Mouse (Mus musculus) intestine, embryonic 15.5 days (tissue): ENCODE results near the gene Fgf23. TPM values are rescaled to one million over a fixed set of nuclear protein-coding genes. Genes with fewer than 3 reads are reported as not detected.
A peak's percentile ranks its signal among the peaks of the same experiment; 100 is the strongest.

Source experiments
- ATAC-seq: fragments of 200-750 bp; cut with Nextera tagmentation; 2 replicates; pipeline ENCODE4 v1.8.0; 2017; ENCODE audit warnings: moderate TSS enrichment, moderate library complexity
- H3K27ac ChIP-seq: fragments of 300-500 bp; sonication (generic); 2 replicates; pipeline ENCODE4 v1.5.1; 2015; ENCODE audit warnings: mild to moderate bottlenecking, inconsistent platforms
- H3K27me3 ChIP-seq: fragments of 300-500 bp; sonication (generic); replicated peaks from 2 replicates; pipeline ENCODE4 v1.6.1; 2015; ENCODE audit warnings: inconsistent platforms
- H3K36me3 ChIP-seq: fragments of 300-500 bp; sonication (generic); 2 replicates; pipeline ENCODE4 v1.6.1; 2015; ENCODE audit warnings: inconsistent platforms
- H3K4me1 ChIP-seq: fragments of 300-500 bp; sonication (generic); replicated peaks from 2 replicates; pipeline ENCODE4 v1.6.1; 2015; ENCODE audit warnings: inconsistent platforms
- H3K4me2 ChIP-seq: fragments of 300-500 bp; sonication (generic); replicated peaks from 2 replicates; pipeline ENCODE4 v1.6.1; 2015; ENCODE audit warnings: mild to moderate bottlenecking, inconsistent platforms
- H3K4me3 ChIP-seq: fragments of 300-500 bp; sonication (generic); replicated peaks from 2 replicates; pipeline ENCODE4 v1.5.1; 2015; ENCODE audit warnings: inconsistent platforms
- H3K9ac ChIP-seq: fragments of 300-500 bp; sonication (generic); 2 replicates; pipeline ENCODE4 v1.6.1; 2015; ENCODE audit warnings: inconsistent platforms
- H3K9me3 ChIP-seq: fragments of 300-500 bp; sonication (generic); 2 replicates; pipeline ENCODE4 v1.6.1; 2016; ENCODE audit warnings: inconsistent platforms
- WGBS: fragments of 180-500 bp; shearing (Covaris S2); methylation state at CpG from one replicate; pipeline ENCODE4 v1.1.7; 2015; 5-methylcytosine and 5-hydroxymethylcytosine counted together
- polyA plus RNA-seq: library from polyadenylated mRNA; unstranded; fragments of >200 nt; fragmentation: Nextera tagmentation; extraction: Ambion mirVana; gene quantifications from 2 replicates; pipeline ENCODE4 v1.2.1, GENCODE M21; 2015

The Fgf23 gene
- polyA plus RNA-seq, 1 experiment from 2014 or later, result not detected

DNA sequence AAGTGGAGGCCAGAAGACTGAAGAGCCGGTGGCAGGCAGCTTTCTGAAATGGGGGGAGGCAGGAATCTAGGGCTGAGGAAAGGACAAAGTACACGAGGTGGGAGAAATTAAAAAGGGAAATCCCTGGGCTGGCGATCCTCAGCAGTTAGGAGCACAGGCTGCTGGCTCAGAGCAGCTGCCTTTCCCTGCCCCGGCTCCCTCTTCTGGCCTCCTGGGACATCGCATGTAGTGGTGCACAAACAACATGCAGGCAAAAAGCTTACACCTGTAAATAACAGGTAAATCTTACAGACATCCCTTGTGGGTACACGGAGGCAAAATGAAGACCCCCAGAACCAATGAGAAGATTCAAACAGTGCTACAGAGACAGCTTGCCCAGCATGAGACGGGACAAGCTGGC lies 21.9 kb downstream of the Fgf23 start:
- H3K9me3 ChIP-seq, result no peaks in the 10 kb centered on the region
- H3K27me3 ChIP-seq, result no peaks in the 10 kb centered on the region
- no peak overlapping the region for H3K9ac ChIP-seq
- no peak overlapping the region for H3K4me2 ChIP-seq
- ATAC-seq, result no peak
- H3K4me1 ChIP-seq, result no peaks in the 10 kb centered on the region
- H3K36me3 ChIP-seq, result no peaks in the 10 kb centered on the region
- H3K4me3 ChIP-seq, result no peak overlapping the region
- H3K27ac ChIP-seq, result no peak overlapping the region
- WGBS, result 56% methylated on average over 7 of the region's 7 CpGs

DNA sequence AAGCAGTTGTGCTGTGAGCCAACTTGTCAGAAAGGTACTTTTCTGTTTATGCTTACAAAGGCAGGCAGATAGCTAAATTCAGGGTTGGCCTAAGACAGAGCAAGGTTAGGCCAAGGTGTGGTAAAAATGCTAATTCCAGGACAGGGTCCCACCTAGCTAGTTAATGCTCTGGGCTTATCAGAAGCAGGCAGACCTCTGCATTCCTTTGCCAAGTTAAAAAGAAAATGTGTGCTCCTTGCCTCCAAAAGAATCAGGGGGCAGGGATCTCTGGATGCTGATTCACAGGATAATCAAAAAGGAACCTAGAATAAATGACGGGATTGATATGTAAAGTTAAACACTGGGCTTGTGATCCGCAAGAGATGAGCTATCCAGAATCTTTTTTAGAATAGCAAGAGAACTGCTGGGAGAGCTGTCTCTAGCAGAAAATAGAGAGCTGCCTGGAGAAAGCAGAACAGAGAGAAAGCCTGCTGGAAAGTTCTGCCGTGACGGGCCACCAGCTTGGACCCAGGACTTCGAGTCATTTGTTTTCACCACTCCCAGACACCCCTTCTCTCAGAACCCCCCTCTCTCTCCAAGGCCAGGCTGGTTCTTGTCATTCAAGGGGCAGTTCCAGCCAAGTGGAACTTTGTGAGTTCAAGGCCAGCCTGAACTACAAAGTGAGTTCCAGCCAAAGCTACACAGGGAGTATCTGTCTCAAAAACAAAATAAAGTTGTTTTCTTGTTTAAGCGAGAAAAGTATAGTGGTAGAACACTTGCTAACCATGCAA lies 31.0 kb downstream of the Fgf23 start:
- H3K4me3 ChIP-seq, result no peak overlapping the region
- H3K27ac ChIP-seq, result no peak overlapping the region
- no peak overlapping the region for H3K9ac ChIP-seq
- H3K36me3 ChIP-seq, result no peaks in the 10 kb centered on the region
- H3K9me3 ChIP-seq, result no peaks in the 10 kb centered on the region
- 89% methylated on average over 6 of the region's 6 CpGs for WGBS
- H3K27me3 ChIP-seq, result no peaks in the 10 kb centered on the region
- no peak for ATAC-seq
- no peak overlapping the region for H3K4me2 ChIP-seq
- 0 out of 2 replicates have a peak, but pooled peaks cover 2% of the 10 kb centered on the region for H3K4me1 ChIP-seq

DNA sequence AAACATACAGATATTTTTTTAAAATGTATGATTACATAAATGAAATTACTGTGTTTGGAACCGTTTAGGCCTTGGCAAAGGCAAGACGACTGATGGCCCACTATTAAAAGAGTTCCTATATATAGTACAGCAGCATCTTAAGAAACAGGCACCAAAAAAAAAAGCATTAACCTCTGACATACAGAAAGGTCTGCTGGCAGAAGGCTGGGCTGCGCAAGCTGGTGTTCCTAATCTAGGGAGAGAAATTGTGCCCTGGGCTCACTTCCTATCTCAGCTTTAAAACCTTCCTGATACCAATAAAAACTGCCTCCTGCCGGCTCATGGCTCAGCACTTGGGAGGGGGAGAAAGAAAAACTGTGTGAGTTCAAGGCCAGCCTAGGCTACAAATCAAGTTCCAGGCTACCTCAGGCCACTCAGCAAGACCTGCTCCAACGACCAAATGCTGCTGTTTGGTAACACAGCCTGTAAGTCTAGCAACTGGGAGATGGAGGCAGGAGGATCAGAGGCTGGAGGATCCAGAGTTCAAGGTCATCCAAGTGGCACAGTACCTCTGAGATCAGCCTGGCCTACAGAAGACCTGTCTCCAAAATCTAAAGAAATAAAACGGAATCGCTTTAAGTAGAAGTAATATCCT lies 31.8 kb downstream of the Fgf23 start:
- no peak for ATAC-seq
- no peaks in the 10 kb centered on the region for H3K36me3 ChIP-seq
- 0 out of 2 replicates have a peak, but pooled peaks cover 2% of the 10 kb centered on the region for H3K4me1 ChIP-seq
- H3K27me3 ChIP-seq, result no peaks in the 10 kb centered on the region
- H3K9ac ChIP-seq, result no peak overlapping the region
- no peaks in the 10 kb centered on the region for H3K9me3 ChIP-seq
- H3K27ac ChIP-seq, result no peak overlapping the region
- 80% methylated on average over 7 of the region's 7 CpGs for WGBS
- H3K4me2 ChIP-seq, result no peak overlapping the region
- H3K4me3 ChIP-seq, result no peak overlapping the region

DNA sequence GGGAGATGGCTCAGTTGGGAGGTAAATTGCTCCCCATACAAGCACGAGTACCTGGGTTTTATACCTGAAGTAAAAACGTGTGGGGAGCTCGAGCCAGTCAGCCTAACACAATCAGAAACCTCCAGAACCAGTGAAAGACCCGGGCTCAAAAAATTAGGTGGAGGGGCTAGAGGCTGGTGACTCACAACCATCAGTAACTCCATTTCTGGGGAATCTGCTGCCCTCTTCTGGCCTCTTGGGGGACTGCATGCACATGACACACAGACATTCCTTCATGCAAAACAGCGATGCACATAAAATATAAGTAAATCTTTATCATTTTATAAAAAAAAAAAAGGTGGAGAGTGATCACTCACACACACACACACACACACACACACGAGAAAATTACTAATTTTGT lies 32.4 kb downstream of the Fgf23 start:
- Histone ChIP-seq H3K4me2 (no peak overlapping the region), H3K4me1 (peaks cover 6% of the 10 kb centered on the region; the same call in 1 of the 2 replicates), H3K9me3 (no peaks in the 10 kb centered on the region), H3K36me3 (no peaks in the 10 kb centered on the region), H3K4me3 (no peak overlapping the region), H3K27ac (no peak overlapping the region), H3K9ac (no peak overlapping the region), H3K27me3 (no peaks in the 10 kb centered on the region)
- ATAC-seq, result no peak
- WGBS, result 69% methylated on average over 6 of the region's 6 CpGs

DNA sequence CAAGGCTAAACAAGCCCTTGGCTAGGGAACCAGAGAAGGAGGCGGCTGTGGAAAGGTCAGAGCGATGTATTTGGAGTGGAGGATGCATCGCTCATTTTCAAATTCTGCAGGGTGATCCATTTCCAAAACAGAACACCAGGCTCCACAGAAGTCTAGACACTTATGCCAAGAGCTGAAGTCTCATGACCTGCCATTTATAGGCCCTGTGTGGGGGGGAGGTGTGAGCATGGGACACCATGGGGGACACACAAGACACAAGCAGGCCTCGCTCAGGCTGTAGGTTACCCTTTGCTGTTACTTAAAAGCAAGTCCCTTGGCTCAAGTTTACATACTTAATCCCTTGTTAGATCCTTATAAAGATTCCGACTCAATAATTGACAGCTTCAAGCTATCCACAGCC lies 33.5 kb downstream of the Fgf23 start:
- no peak for ATAC-seq

DNA sequence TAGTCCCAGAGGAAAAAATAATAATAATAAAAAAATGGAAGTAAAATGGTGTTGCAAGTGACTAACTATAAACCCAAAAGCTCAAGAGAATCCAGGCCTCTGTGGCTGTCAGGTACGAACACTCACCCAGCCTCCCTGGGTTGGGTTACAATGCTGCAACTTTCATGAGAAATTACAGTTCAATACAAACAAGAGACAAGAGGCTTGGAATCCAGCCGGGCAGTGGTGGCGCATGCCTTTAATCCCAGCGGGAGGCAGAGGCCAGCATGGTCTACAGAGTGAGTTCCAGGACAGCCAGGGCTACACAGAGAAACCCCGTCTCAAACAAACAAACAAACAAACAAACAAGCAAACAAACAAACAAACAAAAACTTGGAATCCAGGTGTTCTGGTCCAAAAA lies 34.0 kb downstream of the Fgf23 start:
- no peaks in the 10 kb centered on the region for H3K27me3 ChIP-seq
- no peak overlapping the region for H3K4me3 ChIP-seq
- peaks cover 6% of the 10 kb centered on the region; the same call in 1 of the 2 replicates for H3K4me1 ChIP-seq
- no peaks in the 10 kb centered on the region for H3K9me3 ChIP-seq
- H3K27ac ChIP-seq, result no peak overlapping the region
- ATAC-seq, result no peak
- H3K4me2 ChIP-seq, result no peak overlapping the region
- H3K9ac ChIP-seq, result no peak overlapping the region
- 53% methylated on average over 5 of the region's 5 CpGs for WGBS
- no peaks in the 10 kb centered on the region for H3K36me3 ChIP-seq

More for the DNA sequence above, 33.5 kb downstream of the Fgf23 start:
- Histone ChIP-seq H3K4me2 (no peak overlapping the region), H3K4me3 (no peak overlapping the region), H3K9me3 (no peaks in the 10 kb centered on the region), H3K36me3 (no peaks in the 10 kb centered on the region), H3K9ac (no peak overlapping the region), H3K4me1 (peaks cover 6% of the 10 kb centered on the region; the same call in 1 of the 2 replicates), H3K27ac (no peak overlapping the region), H3K27me3 (no peaks in the 10 kb centered on the region)
- 71% methylated on average over 5 of the region's 5 CpGs for WGBS

DNA sequence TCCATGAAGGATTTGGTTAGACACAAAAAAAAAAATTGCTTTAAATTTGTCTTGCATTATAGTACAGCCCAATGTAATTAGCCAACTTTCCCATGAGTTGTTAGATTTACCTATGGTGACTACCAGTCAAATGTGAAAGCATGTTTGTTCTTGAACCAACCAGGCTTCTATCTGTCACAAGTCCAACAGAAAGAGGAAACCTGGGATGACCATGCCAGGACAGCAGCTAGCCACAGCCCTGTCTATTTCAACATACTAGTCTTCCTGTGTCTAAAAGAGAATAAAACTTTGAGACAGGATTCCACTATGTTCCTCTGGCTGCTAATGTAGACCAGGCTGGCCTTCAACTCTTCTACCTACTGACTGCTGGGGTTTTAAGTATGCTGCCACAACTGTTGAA lies 34.7 kb downstream of the Fgf23 start:
- no peak overlapping the region for H3K27ac ChIP-seq
- no peak overlapping the region for H3K9ac ChIP-seq
- no peak overlapping the region for H3K4me2 ChIP-seq
- H3K4me1 ChIP-seq, result peaks cover 6% of the 10 kb centered on the region; the same call in 1 of the 2 replicates
- no peaks in the 10 kb centered on the region for H3K27me3 ChIP-seq
- no peaks in the 10 kb centered on the region for H3K36me3 ChIP-seq
- no peak overlapping the region for H3K4me3 ChIP-seq
- no peaks in the 10 kb centered on the region for H3K9me3 ChIP-seq
- ATAC-seq, result no peak

DNA sequence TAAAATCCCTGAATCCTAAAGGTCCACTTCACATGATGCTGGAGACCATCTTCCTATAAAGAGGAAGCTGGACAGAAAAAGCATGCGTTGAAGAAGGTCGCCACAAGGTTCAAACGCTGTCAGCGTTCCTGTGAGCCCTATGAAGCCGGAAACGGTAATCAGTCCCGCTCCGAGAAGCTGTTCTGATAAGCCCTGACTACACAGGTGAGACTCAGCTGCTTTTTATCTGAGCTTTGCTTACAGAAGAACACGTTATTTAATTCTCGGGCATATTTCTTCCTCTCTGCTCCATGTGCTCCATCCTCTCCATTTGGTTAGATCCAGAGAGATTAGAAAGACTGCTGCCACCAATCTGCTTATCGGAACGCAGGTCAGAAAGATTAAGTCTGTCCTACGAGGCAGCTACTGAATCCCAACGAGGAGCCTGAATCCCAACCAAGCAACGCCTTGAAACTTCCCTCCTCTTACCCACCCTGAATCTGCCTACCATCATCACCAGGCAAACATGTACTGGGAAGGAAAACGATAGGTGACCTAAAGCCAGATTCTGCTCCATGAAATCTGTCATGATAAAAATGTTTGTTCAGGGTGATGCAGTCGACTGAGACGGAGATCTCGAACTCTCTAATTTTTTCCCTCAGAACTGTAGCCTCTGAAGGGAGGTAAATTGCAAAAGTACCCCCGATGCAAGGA lies 35.8 kb downstream of the Fgf23 start:
- WGBS, result 30% methylated on average over 20 of the region's 20 CpGs
- ATAC-seq, result no peak

DNA sequence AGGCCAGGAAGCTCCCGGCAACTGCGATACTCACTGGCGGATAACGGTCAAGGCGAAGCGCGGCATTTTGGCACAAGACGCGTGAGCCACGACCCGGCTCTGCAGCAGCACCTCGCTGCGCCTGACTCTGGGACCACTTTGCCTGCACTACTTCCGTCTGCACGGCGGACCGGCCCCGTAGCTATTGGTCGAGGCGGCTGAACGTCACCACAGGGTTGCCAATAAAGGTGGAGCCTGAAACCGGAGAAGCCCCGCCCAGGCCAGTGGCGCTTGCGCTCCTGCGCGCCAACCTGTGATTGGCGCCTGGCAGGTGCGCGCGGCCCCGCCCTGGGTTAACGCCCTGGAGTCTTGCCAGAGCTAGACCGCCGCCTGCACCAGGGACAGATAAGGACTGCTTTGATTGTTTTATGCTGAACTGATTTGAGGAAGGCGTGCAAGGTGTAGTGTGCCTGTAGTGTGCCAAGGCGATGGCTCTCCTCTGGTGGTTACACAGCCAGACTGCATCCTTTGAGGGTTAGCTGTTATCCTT lies 36.8 kb downstream of the Fgf23 start, which contains the start of gene Tigar:
TSS of gene Tigar (minus strand) at position 156 of the 529 bp plus-strand sequence.
- H3K36me3 ChIP-seq, result no peaks in the 10 kb centered on the region
- no peaks in the 10 kb centered on the region for H3K9me3 ChIP-seq
- H3K27ac ChIP-seq, result no peak within 1 kb of the TSS
- peaks cover 6% of the 10 kb centered on the region; the same call in 1 of the 2 replicates for H3K4me1 ChIP-seq
- peak within 1 kb of the TSS; percentile 50 for H3K9ac ChIP-seq
- ATAC-seq, result peak; percentile 99
- no peaks in the 10 kb centered on the region for H3K27me3 ChIP-seq
- H3K4me2 ChIP-seq, result peak within 1 kb of the TSS; percentile 84
- under 1% methylated on average over 37 of the region's 37 CpGs for WGBS
- H3K4me3 ChIP-seq, result peak within 1 kb of the TSS; percentile 57

More for the DNA sequence above, 35.8 kb downstream of the Fgf23 start:
- Histone ChIP-seq H3K4me2 (peak overlapping the region; percentile 84), H3K27ac (no peak overlapping the region), H3K4me3 (peak overlapping the region; percentile 57), H3K36me3 (no peaks in the 10 kb centered on the region), H3K9me3 (no peaks in the 10 kb centered on the region), H3K9ac (peak overlapping the region; percentile 50), H3K4me1 (peaks cover 6% of the 10 kb centered on the region; the same call in 1 of the 2 replicates), H3K27me3 (no peaks in the 10 kb centered on the region)

DNA sequence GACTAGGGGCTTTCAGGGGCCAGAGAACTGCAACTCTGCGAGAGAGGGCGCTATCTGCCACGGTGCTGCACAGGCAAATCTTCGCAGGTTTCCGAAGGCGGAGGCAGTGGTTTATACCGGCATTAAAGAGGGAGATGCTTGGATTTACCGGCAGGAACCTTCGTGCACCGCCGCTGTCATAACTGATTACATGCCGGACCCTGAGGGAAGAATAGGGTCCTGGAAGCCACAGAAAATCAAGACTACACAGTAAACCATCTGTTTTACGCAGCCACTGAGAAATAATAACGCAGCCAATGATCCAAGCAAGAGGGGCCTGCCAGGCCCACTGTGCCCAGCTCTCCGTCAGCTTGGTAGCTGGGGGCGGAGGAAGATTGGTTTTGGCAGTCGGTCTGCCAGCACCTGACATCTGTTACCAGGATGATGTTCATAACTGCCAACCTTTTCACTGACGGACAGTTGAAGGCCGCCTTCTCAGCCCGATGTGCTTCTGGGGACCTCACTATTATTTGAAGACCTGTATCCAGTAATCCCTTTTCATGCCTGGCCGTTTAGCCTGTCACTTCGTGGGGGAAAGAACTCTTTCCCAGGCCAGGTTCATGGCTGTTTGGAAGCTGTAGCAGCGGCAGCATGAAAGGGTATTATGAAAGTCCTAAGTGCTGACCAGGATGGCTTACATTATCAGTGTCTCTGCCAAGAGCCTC lies 42.2 kb downstream of the Fgf23 start:
- no peak overlapping the region for H3K4me2 ChIP-seq
- no peaks in the 10 kb centered on the region for H3K9me3 ChIP-seq
- H3K4me3 ChIP-seq, result no peak overlapping the region
- no peaks in the 10 kb centered on the region for H3K4me1 ChIP-seq
- ATAC-seq, result no peak
- H3K9ac ChIP-seq, result no peak overlapping the region
- no peaks in the 10 kb centered on the region for H3K36me3 ChIP-seq
- no peak overlapping the region for H3K27ac ChIP-seq
- H3K27me3 ChIP-seq, result no peaks in the 10 kb centered on the region
- WGBS, result 70% methylated on average over 23 of the region's 23 CpGs

DNA sequence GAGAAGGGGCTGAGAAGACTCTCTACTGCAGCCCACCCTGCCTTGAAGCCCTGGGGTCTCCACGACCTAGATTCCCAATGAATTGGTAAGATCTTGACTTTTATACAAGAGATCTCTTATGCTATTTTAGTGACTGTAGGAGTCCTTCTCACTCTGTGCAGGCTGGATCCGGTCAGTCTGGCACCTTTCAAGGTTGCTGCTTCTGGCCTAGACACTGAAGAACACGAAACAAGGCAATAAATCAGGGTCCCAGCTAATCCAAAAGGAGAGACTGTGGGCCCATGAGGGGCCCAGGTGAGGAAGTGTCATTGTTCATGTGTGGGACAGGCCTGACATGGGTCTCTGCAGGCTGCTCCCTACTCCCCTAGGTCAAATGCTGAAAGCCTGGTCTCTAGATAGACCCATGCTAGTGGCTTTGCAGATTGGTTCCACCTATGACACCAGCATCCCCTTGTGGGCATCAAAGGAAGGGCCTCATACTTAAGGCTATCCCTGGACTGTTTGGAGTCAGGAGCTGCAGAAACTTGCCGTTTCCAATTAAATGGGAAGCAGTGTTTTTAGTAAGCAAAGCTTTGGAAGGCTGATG lies 49.6 kb downstream of the Fgf23 start:
- Histone ChIP-seq H3K4me2 (no peak overlapping the region), H3K9me3 (no peaks in the 10 kb centered on the region), H3K36me3 (peaks cover 4% of the 10 kb centered on the region; the same call in 1 of the 2 replicates), H3K27me3 (no peaks in the 10 kb centered on the region), H3K4me3 (no peak overlapping the region), H3K9ac (no peak overlapping the region), H3K4me1 (no peaks in the 10 kb centered on the region), H3K27ac (no peak overlapping the region)
- WGBS, result 75% methylated on average over 4 of the region's 4 CpGs
- peak; percentile 69; the same call in 1 of the 2 replicates for ATAC-seq
